Mouse (Mus musculus): Measurements from ENCODE around the gene Smad1. TPM values are rescaled to one million over a fixed set of nuclear protein-coding genes. Genes with fewer than 3 reads are reported as not detected.

Smad1 gene
- total RNA-seq, 4 experiments from 2014 or later, result 31.1 to 36.5 (median 32.2) TPM

DNA sequence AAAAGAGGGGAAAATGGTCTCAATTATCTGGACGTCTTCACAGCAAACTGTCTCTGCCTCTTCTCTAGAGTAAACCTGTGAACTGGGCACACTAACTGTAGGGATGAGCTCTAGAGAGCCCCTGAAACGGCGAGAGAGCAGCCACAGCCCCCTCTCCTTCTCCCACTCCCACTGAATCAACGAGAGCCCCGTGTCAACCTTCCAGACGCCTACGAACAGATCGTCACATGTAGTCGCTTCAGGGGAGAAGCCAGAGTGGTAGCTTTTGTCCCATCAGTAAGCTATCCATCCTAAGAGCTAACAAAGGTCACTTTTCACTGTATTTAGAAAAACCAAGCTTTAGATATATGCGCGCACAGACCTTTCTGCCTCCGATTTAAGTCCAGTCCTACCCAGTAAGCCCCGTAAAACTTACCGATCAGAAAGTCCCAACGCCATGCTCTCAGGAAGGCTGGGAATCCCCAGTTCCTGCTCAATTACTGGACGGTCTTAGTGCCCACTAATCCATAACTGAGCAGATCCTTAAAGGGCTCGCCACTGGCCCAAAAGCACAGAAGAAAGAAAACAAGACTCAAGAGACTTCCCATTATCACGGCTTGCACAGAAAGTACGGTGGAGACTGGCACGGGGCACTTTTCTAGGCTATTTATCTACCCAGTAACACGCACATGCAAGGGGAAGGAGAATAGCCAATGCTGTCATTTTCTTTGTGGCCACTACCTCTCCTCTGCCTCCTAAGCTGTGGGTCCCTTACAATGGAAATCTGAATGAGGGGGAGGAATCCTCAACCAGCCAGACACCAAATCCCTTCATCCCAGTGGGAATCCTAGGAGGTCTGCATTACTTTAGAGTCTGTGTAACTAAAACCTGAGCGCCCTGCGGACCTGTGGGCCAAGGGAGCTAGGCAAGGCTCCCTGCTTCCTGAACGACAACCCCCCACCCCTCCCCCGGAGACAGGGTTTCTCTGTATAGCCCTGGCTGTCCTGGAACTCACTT is 14.7 kb downstream of the Smad1 start:
- DNase-seq (ENCODE audit: low spot score in 2 of 2), result no peak

DNA sequence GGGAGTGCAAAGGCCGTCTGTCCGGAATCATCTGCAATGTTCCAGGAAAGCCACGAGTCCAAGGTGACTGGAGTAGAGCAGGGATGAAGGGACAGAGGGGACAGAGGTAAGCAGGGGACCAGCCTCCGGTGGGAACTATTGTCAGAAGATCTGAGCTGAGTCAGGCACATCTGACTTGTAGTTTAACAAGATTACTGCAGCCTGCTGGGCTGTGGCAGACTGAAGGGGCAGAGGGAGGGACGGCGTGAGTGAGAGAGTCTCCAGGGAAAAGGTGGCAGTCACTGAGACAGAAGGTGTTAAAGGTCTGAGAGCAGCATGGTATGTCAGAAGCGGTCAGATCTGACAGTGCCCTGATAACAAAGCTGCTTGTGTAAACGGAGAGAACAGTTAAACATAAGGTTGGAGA is 16.5 kb downstream of the Smad1 start:
- DNase-seq (ENCODE audit: low spot score in 2 of 2), result no peak

DNA sequence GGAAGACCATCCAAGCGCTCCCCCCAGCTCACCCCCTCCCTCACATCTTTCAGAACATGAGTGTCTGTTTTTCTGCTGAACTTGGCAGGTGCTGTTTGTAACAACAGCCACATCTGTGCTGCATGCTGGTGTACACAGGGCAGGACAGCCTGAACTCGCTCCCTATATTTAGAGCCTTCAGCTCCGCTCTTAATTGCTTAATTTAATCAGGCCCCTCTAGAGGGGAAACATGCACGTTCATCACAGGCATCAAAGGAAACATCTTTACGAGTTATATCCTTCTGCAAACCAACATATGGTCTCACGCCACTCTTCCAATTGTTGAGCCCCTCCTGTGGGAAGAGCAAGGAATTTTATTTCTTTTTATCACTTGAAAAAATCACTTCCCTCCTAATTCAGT is 17.5 kb downstream of the Smad1 start:
- no peak for DNase-seq (ENCODE audit: low spot score in 2 of 2)

DNA sequence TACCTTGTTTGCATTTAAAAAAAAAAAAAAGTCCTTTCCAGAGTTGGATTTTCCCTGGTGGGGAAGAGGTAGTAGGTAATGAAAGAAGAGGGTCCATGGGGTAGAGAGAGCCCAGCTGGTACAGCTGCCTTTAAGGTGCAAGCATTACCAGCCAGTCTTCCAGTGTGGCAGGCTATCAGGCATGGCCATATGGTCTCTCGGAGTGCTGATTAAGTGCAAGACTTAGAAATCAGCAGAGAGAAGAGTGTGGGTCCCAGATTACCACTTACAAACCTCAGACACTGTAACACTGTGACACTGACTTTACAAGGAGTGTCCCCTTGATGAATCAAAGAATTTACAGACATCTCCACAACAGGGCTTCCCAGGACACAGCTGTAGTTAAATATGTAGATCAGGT is 18.9 kb downstream of the Smad1 start:
- no peak for DNase-seq (ENCODE audit: low spot score in 2 of 2)

DNA sequence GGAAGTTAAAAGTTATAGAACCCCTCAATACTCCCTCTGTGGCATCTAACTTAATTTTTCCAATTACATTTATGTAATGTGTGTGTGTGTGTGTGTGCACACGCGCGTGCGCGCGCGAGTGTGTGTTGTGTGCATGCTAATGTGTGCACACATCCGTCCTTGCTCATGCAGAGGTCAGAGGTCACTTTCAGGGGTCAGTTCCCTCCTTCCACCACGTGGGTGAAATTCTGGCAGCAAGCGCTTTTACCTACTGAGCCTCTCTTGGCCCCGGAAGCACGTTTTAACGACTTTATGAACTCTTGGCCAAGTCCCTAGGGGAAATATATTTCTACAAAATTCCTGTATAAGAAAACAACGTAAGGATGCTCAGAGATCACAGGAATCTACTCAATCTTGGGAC is 19.3 kb downstream of the Smad1 start:
- no peak for DNase-seq (ENCODE audit: low spot score in 2 of 2)

DNA sequence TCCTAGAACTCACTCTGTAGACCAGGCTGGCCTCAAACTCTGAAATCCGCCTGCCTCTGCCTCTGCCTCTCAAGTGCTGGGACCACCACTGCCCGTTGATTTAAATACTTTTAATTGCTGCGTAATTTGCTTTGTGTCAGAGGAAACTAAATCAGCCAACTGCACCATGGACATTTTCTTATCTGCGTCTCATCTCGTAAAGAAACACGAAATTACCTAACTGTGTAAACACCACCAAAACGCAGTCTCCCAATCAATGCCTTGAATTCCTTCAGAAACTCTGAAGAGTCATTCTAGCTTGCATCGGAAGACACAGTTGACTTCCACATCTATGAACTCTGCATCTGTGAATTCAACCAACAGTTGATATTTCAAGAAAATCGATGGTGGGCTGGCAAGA is 22.7 kb downstream of the Smad1 start:
- DNase-seq (ENCODE audit: low spot score in 2 of 2), result no peak

DNA sequence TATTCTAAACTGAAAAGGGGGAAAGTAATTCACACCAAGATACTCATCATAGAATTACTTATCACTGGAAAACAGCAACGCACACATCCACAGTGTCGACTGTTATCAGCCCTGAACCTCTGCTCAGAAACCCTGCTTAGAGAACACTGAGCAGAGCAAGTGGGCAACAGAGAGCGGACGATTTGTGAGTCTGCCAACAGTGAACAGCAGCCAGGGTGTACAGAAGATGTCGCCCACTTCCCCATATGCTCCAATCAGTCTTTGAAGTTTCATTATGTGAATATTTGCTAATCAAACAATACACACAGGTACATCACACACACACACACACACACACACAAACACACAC is 23.6 kb downstream of the Smad1 start:
- no peak for DNase-seq (ENCODE audit: low spot score in 2 of 2)

DNA sequence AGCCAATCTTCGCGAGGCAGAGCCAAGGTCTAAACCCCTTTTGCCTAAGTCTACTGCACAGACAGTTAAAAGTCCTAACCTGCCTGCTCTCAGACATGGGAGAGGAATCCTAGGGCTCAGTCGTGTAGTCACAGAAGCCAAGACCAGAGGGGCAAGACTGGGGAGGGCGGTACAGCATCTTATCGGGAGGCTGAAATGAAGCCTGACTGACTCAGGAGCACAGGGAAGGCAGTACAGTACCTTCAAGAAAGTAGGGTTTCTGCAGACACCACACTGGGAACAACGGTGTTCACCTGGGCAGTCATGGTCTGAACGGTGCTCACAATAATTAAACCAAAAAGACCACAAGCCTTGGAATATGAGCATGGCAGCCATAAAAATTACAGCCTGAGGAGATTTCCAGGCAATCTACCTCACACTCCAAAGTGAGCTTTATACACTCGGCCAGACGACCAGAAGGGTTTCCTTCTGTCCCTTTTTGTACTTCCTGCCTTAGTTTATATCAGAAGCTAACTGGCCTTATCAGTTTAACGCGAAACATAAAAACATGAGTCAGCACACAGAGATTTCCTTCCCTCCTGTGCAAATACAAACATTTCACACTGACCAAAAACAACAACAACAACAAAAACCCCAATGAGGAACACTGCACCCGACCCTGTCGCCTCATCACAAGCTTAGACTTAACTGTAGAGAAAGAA is 24.1 kb downstream of the Smad1 start:
- DNase-seq (ENCODE audit: low spot score in 2 of 2), result no peak

DNA sequence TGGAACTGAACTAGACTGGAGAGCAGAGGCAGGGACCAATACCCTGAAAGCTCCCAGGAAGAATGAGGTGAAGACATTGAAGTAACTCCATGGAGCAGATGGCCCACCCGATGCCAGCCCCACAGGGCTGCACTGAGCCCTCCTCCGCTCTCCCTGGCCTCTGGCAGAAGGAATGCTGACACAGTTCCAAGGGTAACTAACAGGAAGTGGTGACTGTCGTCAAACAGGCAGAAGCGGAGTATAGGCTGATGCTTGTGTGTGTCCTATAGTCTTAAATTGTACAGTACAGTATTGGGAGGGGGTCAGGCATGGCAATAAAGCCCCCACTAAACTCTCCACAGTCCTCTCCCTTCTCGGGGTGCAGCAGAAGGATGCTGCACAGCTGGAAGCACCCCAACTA is 24.9 kb downstream of the Smad1 start:
- no peak for DNase-seq (ENCODE audit: low spot score in 2 of 2)

DNA sequence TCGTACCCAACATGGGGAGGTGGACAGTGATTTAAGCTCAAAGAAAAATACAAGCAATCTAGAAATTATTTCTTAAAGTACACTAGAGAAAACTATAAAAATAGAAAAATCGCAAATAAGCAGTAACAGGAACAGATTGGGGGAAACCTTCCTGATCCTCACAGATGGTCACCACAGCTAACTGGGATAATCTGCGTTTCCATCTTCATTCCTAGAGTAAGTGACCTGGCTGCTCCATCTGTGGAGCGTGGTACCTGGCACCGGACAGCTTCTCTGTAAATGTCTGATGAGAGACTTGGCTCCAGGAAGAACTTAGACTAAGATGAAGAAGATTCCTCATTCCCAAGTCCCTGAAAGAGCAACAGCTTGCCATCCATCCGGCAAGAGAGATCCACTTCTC is 25.8 kb downstream of the Smad1 start:
- no peak for DNase-seq (ENCODE audit: low spot score in 2 of 2)

DNA sequence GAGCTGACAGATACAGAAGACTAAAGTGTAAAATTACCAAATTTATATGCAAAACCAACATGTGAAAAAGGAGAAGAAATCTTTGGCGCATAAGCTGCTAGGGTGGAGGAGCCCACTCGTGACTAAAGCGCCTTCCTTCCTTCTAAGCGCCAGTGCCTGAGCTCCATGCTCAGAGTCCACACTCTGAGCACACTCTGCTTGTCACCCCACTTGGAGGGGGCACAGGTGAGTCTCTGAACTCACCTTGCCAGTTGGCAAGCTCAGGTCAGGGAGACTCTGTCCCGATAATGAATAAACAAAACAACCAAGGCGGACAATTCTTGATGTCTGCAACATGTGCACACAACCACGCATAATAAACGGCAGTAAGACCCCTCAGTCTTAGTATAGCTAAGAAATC is 26.4 kb downstream of the Smad1 start:
- DNase-seq (ENCODE audit: low spot score in 2 of 2), result no peak

DNA sequence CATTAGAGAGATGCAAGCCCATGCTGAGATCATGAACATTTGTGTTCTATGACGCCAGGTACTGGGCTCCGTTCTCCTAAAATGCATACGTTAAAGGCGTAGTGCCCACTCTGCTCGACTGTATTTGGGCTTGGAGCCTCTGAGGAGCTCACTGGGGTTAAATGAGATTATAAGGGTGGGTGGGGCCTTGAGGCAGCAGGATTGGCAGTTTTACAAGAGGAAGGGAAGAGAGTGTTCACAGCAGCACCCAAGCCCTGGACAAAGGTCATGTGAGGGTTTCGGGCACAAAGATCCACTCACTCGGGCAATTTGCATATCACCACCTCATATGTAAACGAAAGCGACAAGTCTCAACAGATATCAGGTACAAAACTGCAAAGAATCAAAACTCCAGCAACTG is 26.8 kb downstream of the Smad1 start:
- no peak for DNase-seq (ENCODE audit: low spot score in 2 of 2)

DNA sequence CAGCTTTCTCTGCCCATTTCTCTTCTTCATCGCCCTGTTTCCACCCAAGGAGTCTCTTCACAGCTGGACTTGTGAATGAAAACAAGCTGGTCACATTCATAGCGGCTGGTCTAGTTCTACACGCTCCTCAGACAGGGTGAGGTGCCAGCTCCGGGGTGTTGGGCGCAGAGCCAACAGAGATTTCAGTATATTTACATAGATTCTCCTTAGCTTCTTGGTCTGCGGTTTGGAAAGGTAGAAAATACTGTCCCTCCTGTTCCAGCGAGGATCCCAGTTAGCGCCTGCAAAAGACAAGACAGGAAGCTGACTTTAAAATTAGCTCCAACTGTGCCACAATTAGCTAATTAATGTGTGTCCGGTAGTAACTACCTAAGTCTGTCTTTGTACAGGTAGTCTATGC is 27.2 kb downstream of the Smad1 start:
- DNase-seq (ENCODE audit: low spot score in 2 of 2), result no peak

DNA sequence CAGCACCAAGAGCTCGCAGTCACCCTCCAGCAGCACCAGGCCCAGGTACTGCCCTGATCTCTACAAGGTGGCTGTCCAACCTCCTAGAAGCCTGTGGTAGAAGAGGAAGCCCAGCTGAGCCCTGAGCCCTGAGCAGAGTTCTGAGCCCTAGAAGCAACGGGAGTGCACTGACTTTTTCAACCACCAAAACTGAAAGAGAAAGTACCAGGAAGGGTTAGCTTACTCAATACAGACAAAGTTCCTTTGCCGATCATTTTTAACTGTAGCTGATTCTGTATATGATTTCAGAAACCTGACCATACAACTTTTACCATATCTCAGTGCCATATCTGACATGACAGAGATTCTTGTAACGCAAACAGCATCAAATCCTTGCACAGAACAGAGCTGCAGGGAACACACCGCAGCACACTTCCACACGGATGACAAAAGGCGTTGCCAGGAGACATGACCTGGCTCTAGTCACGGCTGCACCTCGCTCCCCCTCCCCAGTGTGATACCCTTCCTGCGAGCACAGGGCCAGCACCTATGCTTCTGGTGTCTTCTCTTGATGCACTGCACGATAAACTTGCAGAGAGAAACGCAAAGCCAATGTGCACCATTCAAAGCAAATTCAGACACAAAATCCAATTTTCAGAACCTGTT is 28.6 kb downstream of the Smad1 start:
- no peak for DNase-seq (ENCODE audit: low spot score in 2 of 2)

DNA sequence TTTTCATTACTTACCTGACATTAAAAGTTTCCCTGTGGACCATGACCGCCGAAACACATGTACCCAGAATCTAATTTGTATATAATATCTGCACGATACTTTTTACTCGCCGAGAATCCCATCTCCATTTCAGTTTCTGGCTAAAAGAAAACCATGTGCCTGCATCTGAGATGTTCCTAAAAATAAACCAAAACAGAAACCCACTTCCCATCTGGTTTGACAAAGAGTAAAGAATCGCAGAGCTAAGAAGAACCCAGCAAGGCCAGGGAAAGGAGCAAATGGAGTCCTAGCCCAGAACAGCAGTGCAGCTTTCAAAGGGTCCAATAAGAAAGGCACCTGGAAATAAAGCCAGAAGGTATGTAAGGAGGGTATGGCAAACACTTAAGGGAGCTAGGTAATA is 30.2 kb downstream of the Smad1 start:
- DNase-seq (ENCODE audit: low spot score in 2 of 2), result no peak

DNA sequence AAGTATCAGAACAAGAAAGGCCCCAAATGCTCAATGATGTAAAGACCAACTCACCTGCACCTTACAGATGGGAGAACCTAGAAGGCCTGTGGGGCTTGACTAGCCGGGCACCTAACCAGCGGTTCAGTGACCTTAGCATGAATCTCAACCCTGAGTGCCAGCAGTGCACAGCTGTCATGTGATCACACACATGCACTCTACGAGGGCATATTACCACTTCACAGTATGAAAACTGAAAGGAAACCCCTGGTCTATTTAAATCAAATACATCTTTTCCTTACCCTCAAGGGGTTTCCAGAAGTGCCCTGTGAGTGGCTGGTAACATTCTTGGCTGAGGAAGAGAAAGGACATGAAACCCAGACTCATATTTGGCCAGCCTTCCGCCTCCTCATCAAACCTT is 31.4 kb downstream of the Smad1 start:
- no peak for DNase-seq (ENCODE audit: low spot score in 2 of 2)

DNA sequence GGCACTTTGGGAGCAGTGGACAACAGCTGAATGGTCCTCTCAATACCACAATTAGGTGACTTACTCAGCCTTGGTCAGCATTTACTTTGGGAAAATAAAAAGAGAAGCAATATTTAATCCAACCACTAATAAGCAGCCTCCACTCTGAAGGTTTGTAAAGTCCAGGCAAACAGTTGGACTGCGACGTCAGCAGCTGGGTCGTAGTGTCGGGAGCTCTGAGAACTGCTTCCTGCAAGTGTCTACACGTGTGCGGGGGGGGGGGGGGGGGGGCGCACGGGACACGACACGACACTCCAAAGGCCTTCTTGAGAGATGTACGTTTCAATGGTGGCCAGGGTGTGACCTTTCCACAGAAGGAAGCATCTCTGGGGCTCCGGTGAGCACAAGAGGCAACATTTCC is 32.0 kb downstream of the Smad1 start:
- DNase-seq (ENCODE audit: low spot score in 2 of 2), result no peak

DNA sequence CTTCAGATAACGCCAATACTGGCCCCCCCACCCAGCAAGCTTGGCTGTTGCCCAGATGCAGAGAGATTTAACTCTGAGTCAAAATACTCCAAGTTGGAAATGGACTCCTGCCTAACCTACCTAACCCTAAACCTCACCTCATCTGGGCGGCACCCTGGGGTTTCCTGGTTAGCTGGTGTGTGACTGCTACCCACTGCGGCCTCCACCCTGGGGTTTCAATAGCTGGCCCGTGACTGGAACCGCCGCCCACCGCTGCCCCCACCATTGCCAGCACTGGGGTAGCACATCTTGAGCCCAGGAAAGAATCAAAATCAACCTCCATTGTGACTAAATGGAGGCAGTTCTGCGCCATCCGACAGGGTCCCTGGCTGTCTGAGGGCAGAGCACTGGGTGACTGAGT is 33.1 kb downstream of the Smad1 start:
- DNase-seq (ENCODE audit: low spot score in 2 of 2), result no peak

DNA sequence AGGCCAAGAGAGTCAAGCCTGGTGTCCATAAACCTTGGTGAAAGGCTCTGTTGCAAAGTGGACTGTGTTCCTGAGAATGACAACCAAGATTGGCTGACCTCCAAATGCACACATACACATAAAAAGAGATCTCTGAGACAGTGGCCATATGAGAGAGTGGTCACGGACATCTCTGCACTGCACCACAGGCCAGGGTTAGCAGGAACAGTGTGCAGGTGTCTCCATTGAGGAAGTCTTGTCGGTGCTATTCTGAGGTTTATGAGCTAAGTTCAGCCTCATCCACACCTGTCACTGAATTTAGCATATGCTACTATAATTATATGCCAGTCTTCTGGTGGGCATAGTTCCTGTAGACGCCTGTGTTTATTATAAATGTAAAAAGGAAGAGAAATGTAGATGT is 33.6 kb downstream of the Smad1 start:
- DNase-seq (ENCODE audit: low spot score in 2 of 2), result no peak

DNA sequence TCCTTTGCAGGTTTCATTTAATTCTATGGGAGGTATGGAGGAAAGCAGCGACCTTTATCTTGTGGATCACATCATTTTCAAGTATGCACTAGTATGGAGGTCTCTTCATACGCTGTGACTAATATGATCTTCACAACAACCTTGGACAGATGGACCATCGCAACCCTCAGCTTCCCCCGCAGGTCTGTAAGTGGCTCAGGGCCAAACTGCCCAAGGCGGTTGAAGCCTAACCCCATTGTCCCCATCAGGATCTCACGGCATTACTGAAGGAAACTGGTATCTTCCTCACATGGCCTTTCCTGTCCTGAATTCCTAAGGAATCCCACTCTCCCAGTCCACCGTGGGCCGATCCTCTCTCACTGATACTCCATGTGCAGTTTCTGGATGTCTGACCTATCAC is 34.5 kb downstream of the Smad1 start:
- DNase-seq (ENCODE audit: low spot score in 2 of 2), result no peak

DNA sequence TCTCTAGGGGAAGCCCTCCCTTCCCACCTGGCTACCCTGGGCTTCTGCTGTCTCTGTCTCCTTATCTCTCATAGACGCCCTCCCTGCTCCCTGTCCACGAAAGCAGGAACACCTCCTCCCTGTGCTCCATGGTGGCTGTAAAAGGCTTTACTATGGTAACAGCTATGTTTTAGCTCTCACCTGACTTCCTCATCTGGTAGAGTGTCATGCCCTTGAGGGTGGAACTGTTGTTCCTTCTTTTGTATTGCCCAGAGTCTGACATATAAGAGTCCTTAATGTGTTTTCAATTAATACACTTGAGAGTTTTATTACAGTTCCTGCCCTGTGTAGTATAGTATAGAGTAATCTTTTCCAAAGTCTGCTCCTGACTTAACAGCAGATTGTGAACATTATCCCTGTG is 36.9 kb downstream of the Smad1 start:
- DNase-seq (ENCODE audit: low spot score in 2 of 2), result no peak

DNA sequence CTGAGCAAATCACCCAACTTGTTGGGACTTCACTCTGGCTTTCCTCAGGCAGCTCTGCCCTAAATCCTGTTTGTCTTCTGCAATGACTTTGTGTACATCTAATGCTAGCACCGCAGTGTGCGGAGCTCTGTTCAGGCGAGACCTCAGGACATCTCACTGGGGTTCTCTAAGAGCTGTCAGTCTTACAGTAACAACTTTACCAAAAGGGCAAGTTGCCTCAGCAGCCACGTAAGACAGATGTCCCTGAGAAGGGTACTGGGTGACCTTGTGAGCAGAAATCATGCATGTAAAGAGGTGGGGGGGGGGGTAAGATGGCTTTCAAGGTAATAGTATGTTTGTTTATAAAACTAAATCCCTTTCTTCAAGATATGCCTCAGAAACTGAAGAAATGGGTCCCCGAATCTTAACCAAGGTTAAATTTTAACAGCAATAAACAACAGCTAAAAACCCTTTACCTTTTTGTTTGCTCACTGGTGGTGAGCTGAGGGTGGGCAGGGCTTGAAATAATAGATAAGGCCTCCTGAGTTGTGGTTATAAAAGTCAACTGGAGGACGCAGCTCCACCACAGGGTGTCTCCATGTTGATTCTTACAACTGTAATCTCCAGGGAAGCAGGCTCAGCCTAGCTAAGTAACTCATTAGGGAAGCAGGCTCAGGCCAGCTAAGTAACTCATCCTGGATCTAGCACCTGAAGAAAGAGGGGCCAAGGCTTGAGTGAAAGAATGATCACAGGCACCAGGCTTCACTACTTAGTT is 38.4 kb downstream of the Smad1 start:
- no peak for DNase-seq (ENCODE audit: low spot score in 2 of 2)

All from left cerebral cortex, adult 8-10 months (tissue).